18 mouse cellular contexts compared by ENCODE assay signal in the genomic region with DNA sequence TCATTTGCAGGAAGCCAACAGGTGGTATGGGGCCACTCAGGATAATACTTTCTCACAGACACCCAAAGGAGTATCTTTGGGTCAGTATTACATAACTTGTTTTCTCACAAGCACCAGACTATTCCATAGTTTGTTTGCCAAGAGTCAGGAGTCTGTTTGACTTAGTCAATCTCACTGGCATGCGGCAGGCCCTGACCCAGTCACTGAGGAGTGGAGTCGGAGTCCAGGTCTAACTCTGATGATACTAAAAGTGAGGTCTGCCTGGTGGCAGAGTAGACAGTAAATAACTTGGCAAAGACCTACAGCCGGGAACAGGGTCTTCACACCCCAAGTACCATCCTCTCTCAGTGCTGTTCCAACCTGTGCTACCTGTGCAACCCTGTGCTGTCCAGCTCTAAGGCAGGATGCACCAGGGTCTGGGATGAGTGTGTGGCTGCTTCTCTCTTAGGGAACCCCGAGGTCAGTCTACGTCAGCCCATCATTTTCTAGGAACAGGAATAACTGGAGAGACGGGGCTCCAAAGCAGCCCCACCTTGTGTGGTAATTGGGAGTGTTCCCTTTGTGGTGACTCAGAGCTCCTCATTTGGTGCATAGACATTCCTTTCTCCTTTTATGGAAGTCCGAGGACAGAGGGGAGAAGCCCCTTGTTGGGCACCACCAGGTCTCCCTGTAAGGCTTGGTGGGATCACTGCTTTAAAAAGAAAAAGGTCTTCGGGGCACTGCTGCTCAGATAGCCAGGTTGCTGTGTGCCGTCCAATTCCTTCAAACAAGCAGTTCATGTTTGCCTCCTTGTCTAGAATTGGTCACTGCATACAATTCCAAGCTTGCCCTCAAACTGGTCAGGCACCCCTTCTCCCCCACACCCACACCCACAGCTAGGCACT. TPM values are rescaled to one million over a fixed set of nuclear protein-coding genes. Genes with fewer than 3 reads are reported as not detected.
DNase-seq lines count a peak whose midpoint lies in the region; ATAC-seq and TF ChIP-seq lines count a peak whose summit lies in the region.
"Had no signal": no experiment of that assay in that cellular context is flagged by ENCODE, and none has a peak within 500 bp of the region (broad histone marks: within the 10 kb centered on the region; RNA-seq: fewer than 3 reads in every experiment).

No protein-coding gene starts in this region.

- no peak overlapping the region for H3K4me3 ChIP-seq in kidney, postnatal 0 days (replicated peaks; ENCODE audit: low read depth, low read length)
- no peak overlapping the region; the same call in 1 of the 2 replicates for H3K4me3 ChIP-seq in brown adipose tissue, adult 24 weeks (ENCODE audit: insufficient read depth, low read depth, low read length)
- no peak overlapping the region for H3K4me3 ChIP-seq in cerebellum, adult 2 months (replicated peaks; ENCODE audit: insufficient read depth, low read depth, low read length)
- H3K4me3 ChIP-seq: embryonic facial prominence, embryonic 12.5 days; forebrain, embryonic 12.5 days; megakaryocyte, embryonic 14.5 days; neural tube, embryonic 15.5 days had no signal

- H3K36me3 ChIP-seq in kidney, postnatal 0 days (ENCODE audit: insufficient read depth, low read length) = 0 out of 2 replicates have a peak, but pooled peaks cover 4% of the 10 kb centered on the region
- H3K36me3 ChIP-seq: embryonic facial prominence, embryonic 12.5 days; forebrain, embryonic 12.5 days; neural tube, embryonic 15.5 days had no signal

- H3K4me1 ChIP-seq in kidney, postnatal 0 days (replicated peaks; ENCODE audit: insufficient read depth, low read length) = peaks cover 22% of the 10 kb centered on the region
- peaks cover 20% of the 10 kb centered on the region; the same call in 1 of the 2 replicates for H3K4me1 ChIP-seq in brown adipose tissue, adult 24 weeks (ENCODE audit: control insufficient read depth, insufficient read depth, insufficient read length, low read length)
- H3K4me1 ChIP-seq in cerebellum, adult 2 months (ENCODE audit: control insufficient read depth, insufficient read depth, low read length) = peaks cover 4% of the 10 kb centered on the region

- TF ChIP-seq POLR2A in cerebellum, adult 2 months (IDR thresholded peaks at IDR 0.05; ENCODE audit: borderline replicate concordance, insufficient read depth, low read length) = no peak

- no peak for TF ChIP-seq CTCF in kidney, postnatal 0 days (IDR thresholded peaks at IDR 0.05; ENCODE audit: low read depth)
- no peak for TF ChIP-seq CTCF in cerebellum, adult 2 months (IDR thresholded peaks at IDR 0.05; ENCODE audit: borderline replicate concordance, insufficient read depth, low read depth, low read length)

- H3K9me3 ChIP-seq in kidney, postnatal 0 days (replicated peaks; ENCODE audit: low read length) = no peaks in the 10 kb centered on the region
- H3K9me3 ChIP-seq: embryonic facial prominence, embryonic 12.5 days; forebrain, embryonic 12.5 days; megakaryocyte, embryonic 14.5 days; neural tube, embryonic 15.5 days had no signal

- no peaks in the 10 kb centered on the region for H3K27me3 ChIP-seq in kidney, postnatal 0 days (ENCODE audit: insufficient read depth, low read length)
- H3K27me3 ChIP-seq in cerebellum, adult 2 months (ENCODE audit: control insufficient read depth, insufficient read depth, low read length) = no peaks in the 10 kb centered on the region
- H3K27me3 ChIP-seq: embryonic facial prominence, embryonic 12.5 days; neural tube, embryonic 15.5 days had no signal

- H3K9ac ChIP-seq in kidney, postnatal 0 days (ENCODE audit: low read depth, low read length) = no peak overlapping the region
- H3K9ac ChIP-seq: embryonic facial prominence, embryonic 12.5 days; forebrain, embryonic 12.5 days; liver, embryonic 14.5 days; neural tube, embryonic 15.5 days had no signal

- peak overlapping the region; percentile 60 for H3K27ac ChIP-seq in kidney, postnatal 0 days
- H3K27ac ChIP-seq in brown adipose tissue, adult 24 weeks (replicated peaks; ENCODE audit: low read depth, low read length) = peak overlapping the region; percentile 93
- H3K27ac ChIP-seq in cerebellum, adult 2 months (ENCODE audit: insufficient read depth, low read length) = no peak overlapping the region
- H3K27ac ChIP-seq: embryonic facial prominence, embryonic 12.5 days; forebrain, embryonic 12.5 days; liver, embryonic 14.5 days; neural tube, embryonic 15.5 days had no signal

- peak; percentile 26 for DNase-seq in adrenal gland, postnatal 14 days
- DNase-seq in adrenal gland, adult 2 months = no peak
- DNase-seq in kidney, postnatal 0 days (ENCODE audit: low spot score) = no peak
- DNase-seq in kidney, postnatal 25 days = no peak
- peak; percentile 38 for DNase-seq in skeletal muscle tissue, adult 2 months (ENCODE audit: low read depth, low spot score)
- DNase-seq in retina, postnatal 1 day = no peak
- no peak for DNase-seq in cerebellum, adult 2 months
- DNase-seq: cerebellum, postnatal 14 days; heart, adult 18-20 months; thymus, adult 18-20 months had no signal

- 58% methylated on average over 9 of the region's 9 CpGs for WGBS in kidney, postnatal 0 days
- 81% methylated on average over 9 of the region's 9 CpGs for WGBS in cerebellum, adult 2 months

- H3K4me2 ChIP-seq in kidney, postnatal 0 days (ENCODE audit: low read length) = no peak overlapping the region
- H3K4me2 ChIP-seq: embryonic facial prominence, embryonic 12.5 days; forebrain, embryonic 12.5 days; neural tube, embryonic 15.5 days had no signal

- peak; percentile 23; the same call in 1 of the 2 replicates for ATAC-seq in kidney, postnatal 0 days (replicated peaks; ENCODE audit: low FRiP score, low read depth)
- ATAC-seq: hindbrain, embryonic 16.5 days had no signal

RNA-seq across cellular contexts. Expression of a gene that starts 5.4 kb away (rescaled TPM):
- total RNA-seq in adrenal gland, postnatal 14 days (2021) = 12.0 and 13.8 TPM in 2 replicates
- total RNA-seq in adrenal gland, adult 2 months (2021) = 1 to 10 TPM; 5.7 to 9.6 TPM
- 1.7 and 2.2 TPM in 2 replicates for polyA plus RNA-seq in adrenal gland, adult 2 months (2012; rRNA removed)
- 16.4 and 18.1 TPM in 2 replicates for polyA plus RNA-seq in kidney, postnatal 0 days (2015; fragmentation: Nextera tagmentation; extraction: Ambion mirVana)
- polyA plus RNA-seq in brown adipose tissue, adult 24 weeks (2012; ENCODE audit: insufficient read depth, insufficient read length, missing spikeins) = 12.2 and 19.9 TPM in 2 replicates
- polyA plus RNA-seq in cerebellum, adult 2 months (2012; rRNA removed) = 4.0 and 4.2 TPM in 2 replicates

RNA-seq across cellular contexts. Expression of a gene that starts 21.4 kb away (rescaled TPM):
- 0.70 and 1.2 TPM in 2 replicates for total RNA-seq in adrenal gland, postnatal 14 days (2021)
- under 1 TPM; 0.89 to 0.97 TPM for total RNA-seq in adrenal gland, adult 2 months (2021)
- 0.41 TPM in 1 of 2 replicates, not detected in the other for polyA plus RNA-seq in adrenal gland, adult 2 months (2012; rRNA removed)
- polyA plus RNA-seq in kidney, postnatal 0 days (2015; fragmentation: Nextera tagmentation; extraction: Ambion mirVana) = 0.53 and 0.93 TPM in 2 replicates
- 0.55 TPM in 1 of 2 replicates, not detected in the other for polyA plus RNA-seq in brown adipose tissue, adult 24 weeks (2012; ENCODE audit: insufficient read depth, insufficient read length, missing spikeins)
- polyA plus RNA-seq in cerebellum, adult 2 months (2012; rRNA removed) = 1.8 and 1.9 TPM in 2 replicates

RNA-seq across cellular contexts. Expression of a gene that starts 36.2 kb away (rescaled TPM):
- 3.1 and 3.4 TPM in 2 replicates for total RNA-seq in adrenal gland, postnatal 14 days (2021)
- total RNA-seq in adrenal gland, adult 2 months (2021) = 1 to 10 TPM; 1.5 to 3.5 TPM
- polyA plus RNA-seq in adrenal gland, adult 2 months (2012; rRNA removed) = 0.21 TPM in 1 of 2 replicates, not detected in the other
- polyA plus RNA-seq in kidney, postnatal 0 days (2015; fragmentation: Nextera tagmentation; extraction: Ambion mirVana) = 10.8 and 11.4 TPM in 2 replicates
- polyA plus RNA-seq in brown adipose tissue, adult 24 weeks (2012; ENCODE audit: insufficient read depth, insufficient read length, missing spikeins) = 1.1 TPM in 1 of 2 replicates, not detected in the other
- polyA plus RNA-seq in cerebellum, adult 2 months (2012; rRNA removed) = 9.8 and 10.8 TPM in 2 replicates
- total RNA-seq: monocyte, adult 5-6 weeks had no signal

RNA-seq across cellular contexts. Expression of a gene that starts 53.8 kb away (rescaled TPM):
- 33.6 and 34.4 TPM in 2 replicates for total RNA-seq in adrenal gland, postnatal 14 days (2021)
- total RNA-seq in adrenal gland, adult 2 months (2021) = 10 to 100 TPM; 31.7 to 54.6 TPM
- polyA plus RNA-seq in adrenal gland, adult 2 months (2012; rRNA removed) = 3.6 and 4.6 TPM in 2 replicates
- 83.6 and 83.7 TPM in 2 replicates for polyA plus RNA-seq in kidney, postnatal 0 days (2015; fragmentation: Nextera tagmentation; extraction: Ambion mirVana)
- polyA plus RNA-seq in brown adipose tissue, adult 24 weeks (2012; ENCODE audit: insufficient read depth, insufficient read length, missing spikeins) = 16.4 and 28.5 TPM in 2 replicates
- 28.5 and 32.3 TPM in 2 replicates for polyA plus RNA-seq in cerebellum, adult 2 months (2012; rRNA removed)

Comparison
In these comparisons a context has a peak if more than half of its experiments do, and no peak if none do; other contexts are left out.
1. DNase-seq: peak in adrenal gland, postnatal 14 days (single experiment) and skeletal muscle tissue, adult 2 months (single experiment); none in adrenal gland, adult 2 months (single experiment), kidney, postnatal 0 days (single experiment), kidney, postnatal 25 days (0 of 2), retina, postnatal 1 day (single experiment) and cerebellum, adult 2 months (0 of 2).